Mouse (Mus musculus): Measurements from ENCODE around the gene Dnah10. TPM values are rescaled to one million over a fixed set of nuclear protein-coding genes. Genes with fewer than 3 reads are reported as not detected.

Gene Dnah10
- total RNA-seq (2014; rRNA removed): not detected in 2 replicates
- 0.02 TPM in 1 of 2 replicates, not detected in the other for polyA plus RNA-seq (2012; rRNA removed)

GRCm38 (mm10) chr5:124724997-124725396, at the start of gene Dnah10:
Gene Dnah10, plus strand, starts transcription at chr5:124725085.
- DNase-seq (ENCODE audit: extremely low read depth, low read depth, low spot score): no peak
- no peak within 1 kb of the TSS for H3K27ac ChIP-seq (replicated peaks; ENCODE audit: insufficient read depth, low read depth, low read length)
- no peak within 1 kb of the TSS for H3K9ac ChIP-seq (ENCODE audit: low read depth, low read length)
- no peaks in the 10 kb centered on the region for H3K27me3 ChIP-seq (ENCODE audit: control insufficient read depth, insufficient read depth, low read length)
- no peaks in the 10 kb centered on the region; the same call in 1 of the 2 replicates for H3K4me1 ChIP-seq (ENCODE audit: control insufficient read depth, insufficient read depth, low read length)
- no peak for TF ChIP-seq CTCF (IDR thresholded peaks at IDR 0.05; ENCODE audit: low read depth, low read length)
- no peak for TF ChIP-seq POLR2A (IDR thresholded peaks at IDR 0.05; ENCODE audit: extremely low read depth, insufficient read depth, low read length)
- 27% methylated on average over 29 of the region's 29 CpGs for WGBS
- peaks cover 13% of the 10 kb centered on the region; the same call in 1 of the 2 replicates for H3K36me3 ChIP-seq (ENCODE audit: control insufficient read depth, insufficient read depth, low read length)
- no peak within 1 kb of the TSS for H3K4me3 ChIP-seq (ENCODE audit: insufficient read depth, low read depth, low read length)
- H3K79me2 ChIP-seq (ENCODE audit: control insufficient read depth, insufficient read depth, low read length): no peaks in the 10 kb centered on the region

- Histone ChIP-seq H3K4me3 (ENCODE audit: insufficient read depth, low read depth, low read length) (no peak overlapping the region), H3K4me1 (ENCODE audit: control insufficient read depth, insufficient read depth, low read length) (no peaks in the 10 kb centered on the region), H3K27ac (replicated peaks; ENCODE audit: insufficient read depth, low read depth, low read length) (no peak overlapping the region), H3K27me3 (ENCODE audit: control insufficient read depth, insufficient read depth, low read length) (no peaks in the 10 kb centered on the region), H3K36me3 (ENCODE audit: control insufficient read depth, insufficient read depth, low read length) (peaks cover 23% of the 10 kb centered on the region), H3K9ac (ENCODE audit: low read depth, low read length) (no peak overlapping the region), H3K79me2 (ENCODE audit: control insufficient read depth, insufficient read depth, low read length) (no peaks in the 10 kb centered on the region; the same call in 1 of the 2 replicates)
- DNase-seq (ENCODE audit: extremely low read depth, low read depth, low spot score): no peak
- 89% methylated on average over 5 of the region's 5 CpGs for WGBS
- TF ChIP-seq POLR2A (IDR thresholded peaks at IDR 0.05; ENCODE audit: extremely low read depth, insufficient read depth, low read length): no peak
- TF ChIP-seq CTCF (IDR thresholded peaks at IDR 0.05; ENCODE audit: low read depth, low read length): no peak
Observed at GRCm38 (mm10) chr5:124713741-124714140, 11.1 kb upstream of the Dnah10 start.

GRCm38 (mm10) chr5:124715135-124715534, 9.8 kb upstream of the Dnah10 start:
- H3K27ac ChIP-seq (replicated peaks; ENCODE audit: insufficient read depth, low read depth, low read length): peak overlapping the region; percentile 49
- DNase-seq (ENCODE audit: extremely low read depth, low read depth, low spot score): peak; percentile 27
- no peak overlapping the region for H3K9ac ChIP-seq (ENCODE audit: low read depth, low read length)
- TF ChIP-seq CTCF (IDR thresholded peaks at IDR 0.05; ENCODE audit: low read depth, low read length) (no peak), POLR2A (IDR thresholded peaks at IDR 0.05; ENCODE audit: extremely low read depth, insufficient read depth, low read length) (no peak)
- no peak overlapping the region for H3K4me3 ChIP-seq (ENCODE audit: insufficient read depth, low read depth, low read length)
- H3K4me1 ChIP-seq (ENCODE audit: control insufficient read depth, insufficient read depth, low read length): no peaks in the 10 kb centered on the region
- no peaks in the 10 kb centered on the region for H3K27me3 ChIP-seq (ENCODE audit: control insufficient read depth, insufficient read depth, low read length)
- no peaks in the 10 kb centered on the region; the same call in 1 of the 2 replicates for H3K79me2 ChIP-seq (ENCODE audit: control insufficient read depth, insufficient read depth, low read length)
- H3K36me3 ChIP-seq (ENCODE audit: control insufficient read depth, insufficient read depth, low read length): peaks cover 34% of the 10 kb centered on the region
- WGBS: 79% methylated on average over 8 of the region's 8 CpGs

- Histone ChIP-seq H3K27me3 (ENCODE audit: control insufficient read depth, insufficient read depth, low read length) (no peaks in the 10 kb centered on the region), H3K27ac (replicated peaks; ENCODE audit: insufficient read depth, low read depth, low read length) (no peak overlapping the region), H3K4me3 (ENCODE audit: insufficient read depth, low read depth, low read length) (no peak overlapping the region), H3K36me3 (ENCODE audit: control insufficient read depth, insufficient read depth, low read length) (peaks cover 41% of the 10 kb centered on the region), H3K9ac (ENCODE audit: low read depth, low read length) (no peak overlapping the region), H3K79me2 (ENCODE audit: control insufficient read depth, insufficient read depth, low read length) (no peaks in the 10 kb centered on the region), H3K4me1 (ENCODE audit: control insufficient read depth, insufficient read depth, low read length) (no peaks in the 10 kb centered on the region)
- WGBS: 97% methylated on average over 11 of the region's 11 CpGs
- TF ChIP-seq POLR2A (IDR thresholded peaks at IDR 0.05; ENCODE audit: extremely low read depth, insufficient read depth, low read length) (no peak), CTCF (IDR thresholded peaks at IDR 0.05; ENCODE audit: low read depth, low read length) (no peak)
- DNase-seq (ENCODE audit: extremely low read depth, low read depth, low spot score): no peak
Observed at GRCm38 (mm10) chr5:124717969-124718368, 6.9 kb upstream of the Dnah10 start.

- TF ChIP-seq CTCF (IDR thresholded peaks at IDR 0.05; ENCODE audit: low read depth, low read length): no peak
- no peak overlapping the region for H3K4me3 ChIP-seq (ENCODE audit: insufficient read depth, low read depth, low read length)
- no peak overlapping the region for H3K27ac ChIP-seq (replicated peaks; ENCODE audit: insufficient read depth, low read depth, low read length)
- no peaks in the 10 kb centered on the region for H3K4me1 ChIP-seq (ENCODE audit: control insufficient read depth, insufficient read depth, low read length)
- no peaks in the 10 kb centered on the region for H3K79me2 ChIP-seq (ENCODE audit: control insufficient read depth, insufficient read depth, low read length)
- peaks cover 41% of the 10 kb centered on the region for H3K36me3 ChIP-seq (ENCODE audit: control insufficient read depth, insufficient read depth, low read length)
- no peaks in the 10 kb centered on the region for H3K27me3 ChIP-seq (ENCODE audit: control insufficient read depth, insufficient read depth, low read length)
- 98% methylated on average over 7 of the region's 7 CpGs for WGBS
- DNase-seq (ENCODE audit: extremely low read depth, low read depth, low spot score): no peak
- no peak overlapping the region for H3K9ac ChIP-seq (ENCODE audit: low read depth, low read length)
Observed at GRCm38 (mm10) chr5:124718396-124718795, 6.5 kb upstream of the Dnah10 start.

GRCm38 (mm10) chr5:124723125-124723524, 1.8 kb upstream of the Dnah10 start:
- H3K36me3 ChIP-seq (ENCODE audit: control insufficient read depth, insufficient read depth, low read length): peaks cover 29% of the 10 kb centered on the region
- H3K9ac ChIP-seq (ENCODE audit: low read depth, low read length): no peak overlapping the region
- no peak for DNase-seq (ENCODE audit: extremely low read depth, low read depth, low spot score)
- no peaks in the 10 kb centered on the region for H3K27me3 ChIP-seq (ENCODE audit: control insufficient read depth, insufficient read depth, low read length)
- 94% methylated on average over 6 of the region's 6 CpGs for WGBS
- no peak overlapping the region for H3K4me3 ChIP-seq (ENCODE audit: insufficient read depth, low read depth, low read length)
- H3K27ac ChIP-seq (replicated peaks; ENCODE audit: insufficient read depth, low read depth, low read length): no peak overlapping the region
- no peaks in the 10 kb centered on the region for H3K79me2 ChIP-seq (ENCODE audit: control insufficient read depth, insufficient read depth, low read length)
- TF ChIP-seq POLR2A (IDR thresholded peaks at IDR 0.05; ENCODE audit: extremely low read depth, insufficient read depth, low read length): no peak
- TF ChIP-seq CTCF (IDR thresholded peaks at IDR 0.05; ENCODE audit: low read depth, low read length): no peak
- no peaks in the 10 kb centered on the region for H3K4me1 ChIP-seq (ENCODE audit: control insufficient read depth, insufficient read depth, low read length)

All from liver, adult 2 months (tissue).